Mouse (Mus musculus): ENCODE measurements around the gene Ctcf. TPM values are rescaled to one million over a fixed set of nuclear protein-coding genes. Genes with fewer than 3 reads are reported as not detected.

The Ctcf gene
- total RNA-seq, 1 experiment = 65.5 TPM

- Histone ChIP-seq H3K9me3 (ENCODE audit: control insufficient read depth, insufficient read depth, low read depth, low read length) (no peaks in the 10 kb centered on the region), H3K4me3 (ENCODE audit: insufficient read depth in 1 of 2, low read depth in 1 of 2, low read length in 2 of 2, poor library complexity in 1 of 2, severe bottlenecking in 1 of 2) (peak overlapping the region; percentile 28 to 62; a peak in 3 of 4 replicates), H3K4me1 (ENCODE audit: control insufficient read depth in 2 of 2, insufficient read depth in 2 of 2, low read length in 2 of 2, poor library complexity in 1 of 2) (no peaks in the 10 kb centered on the region; a peak in 1 of 4 replicates), H3K36me3 (ENCODE audit: control insufficient read depth, insufficient read depth, low read length, poor library complexity, severe bottlenecking) (no peaks in the 10 kb centered on the region), H3K27ac (ENCODE audit: insufficient read depth, low read depth, low read length, poor library complexity, severe bottlenecking) (no peak overlapping the region), H3K9ac (ENCODE audit: insufficient read depth, low read depth, low read length, poor library complexity, severe bottlenecking) (peak overlapping the region; percentile 21; the same call in 1 of the 2 replicates)
- in situ Hi-C loops (cut with MboI; ENCODE audit: low sequenced_read_pairs in 2 of 2, unreplicated experiment in 2 of 2) = loop anchor here in 1 of 2 experiments (10.0 kb wide), 1 partner anchor 68 kb away; no protein-coding TSS in a partner anchor
- TF ChIP-seq CHD2 (IDR thresholded peaks at IDR 0.05; ENCODE audit: low read depth, low read length) (no peak), ZC3H11A (IDR thresholded peaks at IDR 0.05; ENCODE audit: borderline replicate concordance, low read depth, low read length) (no peak), MAFK (IDR thresholded peaks at IDR 0.05; ENCODE audit: insufficient read depth, low read depth, low read length) (no peak), ZNF384 (IDR thresholded peaks at IDR 0.05; ENCODE audit: low read depth, low read length) (no peak), HCFC1 (IDR thresholded peaks at IDR 0.05; ENCODE audit: borderline replicate concordance, insufficient read depth, low read length) (no peak)
- DNase-seq (ENCODE audit: low read depth, low spot score) = no peak
Observed at GRCm38 (mm10) chr8:105716302-105716945, 80.1 kb downstream of the Ctcf start.

GRCm38 (mm10) chr8:105719637-105720036, 83.3 kb downstream of the Ctcf start:
- no peaks in the 10 kb centered on the region for H3K9me3 ChIP-seq (ENCODE audit: control insufficient read depth, insufficient read depth, low read depth, low read length)
- no peak overlapping the region for H3K4me3 ChIP-seq (ENCODE audit: insufficient read depth in 1 of 2, low read depth in 1 of 2, low read length in 2 of 2, poor library complexity in 1 of 2, severe bottlenecking in 1 of 2)
- no peak for DNase-seq (ENCODE audit: low read depth, low spot score)
- in situ Hi-C loops (cut with MboI; ENCODE audit: low sequenced_read_pairs in 2 of 2, unreplicated experiment in 2 of 2) = loop anchor here in 1 of 2 experiments (10.0 kb wide), 1 partner anchor 65 kb away; no protein-coding TSS in a partner anchor
- no peak overlapping the region for H3K9ac ChIP-seq (ENCODE audit: insufficient read depth, low read depth, low read length, poor library complexity, severe bottlenecking)
- TF ChIP-seq ZNF384 (IDR thresholded peaks at IDR 0.05; ENCODE audit: low read depth, low read length) (no peak), MAFK (IDR thresholded peaks at IDR 0.05; ENCODE audit: insufficient read depth, low read depth, low read length) (no peak), CHD2 (IDR thresholded peaks at IDR 0.05; ENCODE audit: low read depth, low read length) (no peak), HCFC1 (IDR thresholded peaks at IDR 0.05; ENCODE audit: borderline replicate concordance, insufficient read depth, low read length) (no peak)
- H3K27ac ChIP-seq (ENCODE audit: insufficient read depth, low read depth, low read length, poor library complexity, severe bottlenecking) = no peak overlapping the region
- peaks cover 2% of the 10 kb centered on the region; the same call in 1 of the 2 replicates for H3K36me3 ChIP-seq (ENCODE audit: control insufficient read depth, insufficient read depth, low read length, poor library complexity, severe bottlenecking)
- H3K4me1 ChIP-seq (ENCODE audit: control insufficient read depth in 2 of 2, insufficient read depth in 2 of 2, low read length in 2 of 2, poor library complexity in 1 of 2) = peaks cover 0 to 2% of the 10 kb centered on the region in 2 experiments; a peak in 1 of 4 replicates

GRCm38 (mm10) chr8:105722861-105723260, 86.5 kb downstream of the Ctcf start:
- Histone ChIP-seq H3K4me1 (ENCODE audit: control insufficient read depth in 2 of 2, insufficient read depth in 2 of 2, low read length in 2 of 2, poor library complexity in 1 of 2) (peaks cover 0 to 13% of the 10 kb centered on the region in 2 experiments; a peak in 2 of 4 replicates), H3K27ac (ENCODE audit: insufficient read depth, low read depth, low read length, poor library complexity, severe bottlenecking) (no peak overlapping the region), H3K9ac (ENCODE audit: insufficient read depth, low read depth, low read length, poor library complexity, severe bottlenecking) (no peak overlapping the region), H3K9me3 (ENCODE audit: control insufficient read depth, insufficient read depth, low read depth, low read length) (no peaks in the 10 kb centered on the region), H3K4me3 (ENCODE audit: insufficient read depth in 1 of 2, low read depth in 1 of 2, low read length in 2 of 2, poor library complexity in 1 of 2, severe bottlenecking in 1 of 2) (no peak overlapping the region), H3K36me3 (ENCODE audit: control insufficient read depth, insufficient read depth, low read length, poor library complexity, severe bottlenecking) (peaks cover 11% of the 10 kb centered on the region; the same call in 1 of the 2 replicates)
- no peak for DNase-seq (ENCODE audit: low read depth, low spot score)
- TF ChIP-seq ZNF384 (IDR thresholded peaks at IDR 0.05; ENCODE audit: low read depth, low read length) (no peak), HCFC1 (IDR thresholded peaks at IDR 0.05; ENCODE audit: borderline replicate concordance, insufficient read depth, low read length) (no peak), ZC3H11A (IDR thresholded peaks at IDR 0.05; ENCODE audit: borderline replicate concordance, low read depth, low read length) (no peak), MAFK (IDR thresholded peaks at IDR 0.05; ENCODE audit: insufficient read depth, low read depth, low read length) (no peak), CHD2 (IDR thresholded peaks at IDR 0.05; ENCODE audit: low read depth, low read length) (no peak)
- in situ Hi-C loops (cut with MboI; ENCODE audit: low sequenced_read_pairs in 2 of 2, unreplicated experiment in 2 of 2) = no loop called here

GRCm38 (mm10) chr8:105725726-105726125, 89.4 kb downstream of the Ctcf start:
- no peak overlapping the region for H3K4me3 ChIP-seq (ENCODE audit: insufficient read depth in 1 of 2, low read depth in 1 of 2, low read length in 2 of 2, poor library complexity in 1 of 2, severe bottlenecking in 1 of 2)
- no peak overlapping the region for H3K9ac ChIP-seq (ENCODE audit: insufficient read depth, low read depth, low read length, poor library complexity, severe bottlenecking)
- no peaks in the 10 kb centered on the region for H3K9me3 ChIP-seq (ENCODE audit: control insufficient read depth, insufficient read depth, low read depth, low read length)
- no peak overlapping the region; the same call in 1 of the 2 replicates for H3K27ac ChIP-seq (ENCODE audit: insufficient read depth, low read depth, low read length, poor library complexity, severe bottlenecking)
- H3K4me1 ChIP-seq (ENCODE audit: control insufficient read depth in 2 of 2, insufficient read depth in 2 of 2, low read length in 2 of 2, poor library complexity in 1 of 2) = peaks cover 0 to 14% of the 10 kb centered on the region in 2 experiments; a peak in 2 of 4 replicates
- H3K36me3 ChIP-seq (ENCODE audit: control insufficient read depth, insufficient read depth, low read length, poor library complexity, severe bottlenecking) = peaks cover 12% of the 10 kb centered on the region; the same call in 1 of the 2 replicates
- in situ Hi-C loops (cut with MboI; ENCODE audit: low sequenced_read_pairs in 2 of 2, unreplicated experiment in 2 of 2) = no loop called here
- DNase-seq (ENCODE audit: low read depth, low spot score) = no peak
- TF ChIP-seq ZNF384 (IDR thresholded peaks at IDR 0.05; ENCODE audit: low read depth, low read length) (no peak), MAFK (IDR thresholded peaks at IDR 0.05; ENCODE audit: insufficient read depth, low read depth, low read length) (no peak), HCFC1 (IDR thresholded peaks at IDR 0.05; ENCODE audit: borderline replicate concordance, insufficient read depth, low read length) (no peak), ZC3H11A (IDR thresholded peaks at IDR 0.05; ENCODE audit: borderline replicate concordance, low read depth, low read length) (no peak), CHD2 (IDR thresholded peaks at IDR 0.05; ENCODE audit: low read depth, low read length) (no peak)

Data from ES-E14 (cell line).